Mouse (Mus musculus) cerebellum, adult 9-11 months (tissue): ENCODE measurements around the gene Ntrk3.

Source experiments
- DNase-seq: peaks from one replicate; pipeline ENCODE4 v3.0.0; 2022

The Ntrk3 gene

DNA sequence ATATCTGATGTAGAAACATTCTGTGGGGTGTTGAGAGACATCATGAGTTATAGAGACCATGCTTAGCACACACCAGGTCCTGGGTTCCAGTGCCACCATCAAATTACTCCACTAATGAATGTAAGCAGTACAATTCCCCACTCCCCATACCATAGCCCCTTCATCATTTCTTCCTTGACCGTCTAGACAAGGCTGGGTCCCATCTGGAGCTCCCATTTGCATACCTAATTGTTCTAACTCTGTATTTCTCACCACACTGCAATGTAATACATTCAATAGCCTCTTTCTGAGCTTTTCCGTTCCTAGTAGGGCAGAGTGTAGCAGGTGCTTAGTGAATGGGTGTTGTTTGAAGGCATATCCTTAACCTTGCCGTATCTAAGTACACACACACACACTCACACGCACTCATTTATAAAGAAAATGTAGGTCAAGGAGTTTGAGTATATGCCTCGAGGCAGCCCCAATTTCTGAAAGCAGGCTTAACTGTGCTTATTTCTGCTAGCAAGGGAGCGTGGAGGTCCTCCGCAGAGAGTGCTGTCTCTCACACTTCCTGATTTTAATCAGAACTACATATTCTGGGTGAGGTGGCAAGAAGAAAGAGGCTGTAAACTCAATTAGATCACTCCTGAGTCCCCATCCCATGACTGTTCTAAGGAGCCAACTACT lies 17.9 kb downstream of the Ntrk3 start:
- no peak for DNase-seq

DNA sequence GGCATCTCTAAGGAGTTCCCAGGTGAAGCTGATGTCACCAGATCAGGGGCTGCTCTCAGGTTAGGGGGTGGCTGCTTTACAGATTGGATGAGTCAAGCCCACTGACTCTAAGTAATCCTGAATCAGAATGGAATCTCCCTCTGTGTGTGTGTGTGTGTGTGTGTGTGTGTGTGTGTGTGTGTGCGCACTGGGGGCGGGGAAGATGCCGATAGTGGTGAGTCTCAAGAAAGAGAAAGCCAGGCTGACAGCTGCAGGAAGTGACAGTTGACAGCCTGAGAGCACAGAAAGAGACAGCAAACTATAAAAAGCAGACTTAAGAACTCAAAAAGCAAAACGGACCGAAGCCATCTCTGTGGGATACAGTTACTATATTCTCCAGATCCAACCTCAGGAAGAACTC lies 18.7 kb downstream of the Ntrk3 start:
- DNase-seq = no peak

DNA sequence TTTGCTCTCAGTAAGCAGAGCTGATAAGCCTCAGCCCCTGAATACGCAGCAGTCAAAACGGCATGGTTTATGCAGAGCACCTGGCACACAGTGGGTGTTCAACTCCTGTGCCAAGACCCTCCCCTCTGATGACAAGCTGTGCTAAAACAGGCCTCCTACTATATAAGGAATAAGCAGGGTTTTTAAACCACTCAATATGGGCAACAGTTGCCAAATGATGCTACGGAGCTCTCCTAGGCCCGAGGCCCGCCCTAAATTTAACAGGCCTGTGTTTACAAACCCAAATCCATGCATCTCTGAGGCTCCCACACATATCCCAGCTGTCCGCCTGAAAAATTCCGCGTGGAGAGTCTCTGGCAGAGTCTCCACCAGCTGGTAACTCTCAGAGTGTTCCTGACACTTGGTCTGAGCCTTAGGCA lies 19.6 kb downstream of the Ntrk3 start:
- peak; percentile 80 for DNase-seq

DNA sequence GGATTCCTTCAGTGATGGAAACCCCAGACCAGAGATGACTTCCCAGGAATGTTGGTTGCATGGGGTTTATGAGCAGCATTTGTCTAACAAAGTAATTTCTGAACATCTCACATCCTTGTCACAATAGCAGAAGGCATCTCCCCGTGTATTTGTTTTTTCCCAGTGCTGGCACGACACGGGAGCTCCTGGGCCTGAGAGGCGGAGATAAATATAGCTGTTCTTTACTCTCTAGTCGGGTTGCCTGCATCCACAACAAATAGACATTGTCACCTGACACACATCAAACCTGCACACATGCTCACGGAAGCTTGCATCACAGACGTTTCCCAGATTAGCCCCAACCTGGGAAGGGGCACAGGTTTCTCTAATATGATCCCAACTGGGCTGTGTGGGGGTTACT lies 30.1 kb downstream of the Ntrk3 start:
- DNase-seq = no peak

DNA sequence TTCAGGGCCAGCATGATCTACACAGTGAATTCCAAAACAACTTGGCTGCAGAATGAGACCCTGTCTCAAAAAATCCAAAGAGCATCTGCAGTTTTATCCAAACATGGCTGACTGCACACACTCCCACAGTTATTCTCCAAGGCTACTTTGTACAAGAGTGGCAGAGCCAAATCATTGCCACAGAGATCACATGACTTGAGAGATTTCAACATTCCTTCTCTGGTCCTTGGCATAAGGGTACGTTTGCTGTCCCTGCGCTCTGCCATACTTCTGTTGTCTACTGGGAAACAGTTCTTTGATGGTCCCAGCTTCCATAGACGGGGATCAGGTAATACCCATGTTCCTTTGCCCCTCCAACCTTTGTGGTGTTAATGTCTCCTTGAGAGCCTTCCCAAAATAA lies 30.7 kb downstream of the Ntrk3 start:
- DNase-seq = no peak

DNA sequence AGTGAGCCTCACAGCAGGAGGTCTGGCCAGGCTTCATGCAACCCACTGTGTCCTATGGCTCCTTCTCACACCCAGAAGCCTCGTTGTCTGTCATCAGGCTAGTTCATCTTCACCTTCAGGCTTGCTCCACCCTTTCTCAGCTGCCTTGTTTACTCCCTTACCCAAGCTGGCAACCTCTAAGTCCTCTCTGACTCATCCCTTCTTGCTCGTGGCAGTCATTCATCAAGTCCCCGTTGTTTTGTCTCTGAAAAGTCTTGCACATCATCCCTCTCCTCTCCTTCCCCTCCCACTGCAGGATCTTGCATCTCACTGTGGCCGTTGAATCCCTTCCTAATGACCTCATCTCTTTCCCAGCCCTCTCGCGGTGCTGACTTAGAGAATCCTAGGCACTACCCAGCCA lies 35.1 kb downstream of the Ntrk3 start:
- DNase-seq = no peak

DNA sequence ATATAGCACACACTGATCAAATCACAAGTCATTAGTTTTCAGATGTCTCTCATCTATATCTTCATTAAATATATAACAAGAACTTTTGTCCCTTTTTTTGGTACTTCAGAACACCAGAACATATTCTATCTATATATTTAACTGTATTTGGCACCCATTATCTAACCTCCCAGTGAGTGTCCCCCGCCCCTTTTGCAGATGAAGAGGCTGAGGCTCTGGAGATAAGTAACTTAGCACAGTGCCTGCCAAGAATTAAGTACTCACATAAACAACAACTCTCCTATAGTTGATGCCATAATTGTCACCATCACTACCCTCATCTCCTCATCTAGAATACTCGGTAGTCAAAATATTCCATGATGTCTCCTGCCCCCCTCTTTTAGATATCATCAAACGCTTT lies 42.6 kb downstream of the Ntrk3 start:
- DNase-seq = no peak

DNA sequence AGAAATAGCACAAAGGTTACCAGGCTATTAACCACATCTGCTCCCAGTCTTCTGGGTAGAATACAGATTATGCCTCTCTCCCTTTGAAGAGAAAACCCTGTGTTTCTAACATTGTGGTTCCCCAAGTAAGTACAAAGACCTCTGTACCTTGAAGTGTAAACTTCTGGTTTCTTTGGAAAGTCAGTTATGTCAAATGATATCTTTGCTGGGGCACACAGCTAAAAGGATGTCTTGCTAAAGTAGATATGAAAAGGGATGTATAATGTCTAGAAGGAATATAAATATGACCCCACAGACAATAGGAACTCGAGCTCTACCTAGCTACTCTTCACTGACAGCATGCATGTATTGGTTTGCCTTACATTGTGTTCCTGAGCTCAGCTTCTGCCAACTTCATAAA lies 44.7 kb downstream of the Ntrk3 start:
- no peak for DNase-seq

DNA sequence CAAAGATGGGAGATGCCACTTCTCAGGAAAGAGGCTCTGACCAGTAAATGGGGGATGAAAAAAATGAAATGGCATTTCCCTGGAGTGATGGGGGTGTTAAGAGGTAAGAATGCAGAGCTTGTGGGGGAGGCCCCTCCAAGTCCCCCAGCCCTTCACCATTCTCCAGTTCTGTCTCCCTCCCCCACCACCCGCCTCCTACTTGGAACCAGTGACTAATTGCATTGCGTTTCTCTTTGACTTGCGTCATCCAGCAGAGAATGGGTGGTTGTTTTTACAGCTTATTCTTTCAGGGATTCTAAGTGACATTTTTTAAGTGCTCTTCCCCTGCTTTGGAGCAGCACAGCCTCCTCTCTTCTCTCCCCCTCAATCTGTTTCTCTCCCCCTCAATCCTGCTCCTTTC lies 46.9 kb downstream of the Ntrk3 start:
- no peak for DNase-seq

DNA sequence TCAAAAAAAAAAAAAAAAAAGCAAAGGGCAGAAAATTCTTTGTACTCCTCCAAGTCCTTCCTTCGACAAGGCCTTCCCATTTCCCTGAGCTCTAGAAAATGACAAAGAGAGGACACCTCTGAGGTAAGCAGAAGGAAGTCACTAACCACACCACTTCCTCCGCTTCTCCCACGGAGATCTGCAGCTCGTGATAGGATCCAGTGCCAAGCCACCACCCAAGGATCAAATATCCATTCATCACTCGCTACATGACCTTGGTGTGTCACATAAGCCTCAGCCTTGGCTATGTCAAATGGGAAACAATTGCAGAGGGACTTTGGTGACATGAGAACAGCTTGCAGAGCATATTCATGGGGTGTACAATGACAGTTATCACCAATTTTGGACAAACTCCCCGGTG lies 52.9 kb downstream of the Ntrk3 start:
- DNase-seq = no peak

DNA sequence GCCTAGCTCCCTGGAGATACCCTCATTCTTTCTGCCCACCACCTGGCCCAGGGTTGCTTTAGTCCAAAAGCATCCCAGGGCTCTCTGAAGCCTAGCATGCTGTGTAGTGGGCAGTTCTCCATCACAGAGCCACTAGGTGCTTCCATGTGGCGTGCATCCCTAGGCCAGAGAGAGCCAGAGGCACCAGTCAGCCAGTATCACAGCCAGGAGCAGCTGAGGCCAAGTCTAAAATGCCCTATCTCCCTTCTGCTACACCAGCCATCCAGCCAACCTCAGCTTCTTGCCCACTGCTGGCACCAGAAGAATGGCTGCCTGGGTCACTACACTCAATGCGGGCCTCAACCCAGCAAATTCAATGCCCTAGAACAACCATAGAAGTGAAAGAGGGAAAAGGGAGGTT lies 56.9 kb downstream of the Ntrk3 start:
- peak; percentile 8 for DNase-seq

DNA sequence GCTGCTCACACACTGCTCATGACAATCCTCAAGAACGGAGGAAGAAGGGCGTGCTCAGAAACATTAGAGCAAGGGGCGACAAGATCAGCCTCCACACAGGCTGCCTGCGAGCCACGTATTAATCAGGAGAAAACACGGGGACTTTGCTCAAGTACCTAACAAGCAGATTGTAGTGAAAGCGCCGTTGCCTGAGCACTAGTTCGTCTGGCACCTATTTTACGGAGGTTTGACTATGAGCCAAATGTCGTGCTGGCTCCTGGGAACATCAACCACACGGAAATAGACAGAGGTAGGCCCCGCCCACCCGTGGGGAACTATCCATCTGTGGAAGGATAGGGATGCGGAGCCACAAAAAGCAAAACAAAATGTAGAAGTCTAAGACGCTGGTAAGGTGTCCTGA lies 68.4 kb downstream of the Ntrk3 start:
- no peak for DNase-seq

DNA sequence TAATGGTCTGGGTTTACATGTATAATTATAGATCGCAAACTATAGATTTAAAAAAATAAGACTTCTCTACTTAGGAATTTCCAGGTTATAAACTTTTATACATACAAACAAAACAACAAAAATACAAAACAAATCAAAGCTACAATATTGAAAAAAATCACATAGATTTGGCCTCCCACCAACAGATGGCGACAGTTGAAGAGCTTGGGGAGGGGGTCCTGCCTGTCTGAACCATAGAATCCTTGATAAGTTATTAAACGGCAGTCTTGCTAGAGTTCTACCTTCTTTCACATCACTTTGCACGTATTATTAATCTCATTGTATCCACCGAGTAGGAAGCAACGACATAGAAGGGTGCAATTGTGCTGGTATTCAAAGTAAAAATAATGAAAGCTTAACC lies 68.9 kb downstream of the Ntrk3 start:
- DNase-seq = no peak

DNA sequence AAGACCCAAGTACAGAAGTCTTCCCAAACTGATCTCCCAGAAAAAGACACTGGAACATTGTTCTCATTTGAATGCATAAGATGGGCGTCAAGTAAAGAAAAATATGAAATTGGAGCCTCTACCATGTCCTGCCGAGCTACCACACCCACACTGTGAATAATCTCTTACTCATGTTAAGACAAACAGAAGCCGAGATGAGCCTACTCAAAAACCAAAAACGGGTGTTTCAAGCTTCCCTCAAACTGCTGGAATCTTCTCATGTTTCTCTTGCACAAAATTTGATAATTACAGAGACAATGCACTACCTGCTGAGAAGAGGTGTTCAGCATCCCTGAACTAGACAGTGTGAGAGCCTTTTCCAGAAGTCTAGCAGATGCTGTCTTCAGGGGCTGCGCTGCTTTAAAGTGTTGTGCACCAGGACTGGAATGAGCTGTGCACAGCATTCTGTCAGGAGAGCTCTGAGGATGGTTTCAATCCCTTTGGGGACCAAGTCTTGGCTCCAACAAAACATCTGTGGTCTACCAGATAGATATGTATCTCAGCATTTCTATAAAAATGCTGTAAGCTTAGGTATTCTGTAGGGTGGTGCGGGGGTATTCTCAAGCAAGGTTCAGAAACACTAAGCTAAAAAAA lies 69.7 kb downstream of the Ntrk3 start:
- DNase-seq = no peak

DNA sequence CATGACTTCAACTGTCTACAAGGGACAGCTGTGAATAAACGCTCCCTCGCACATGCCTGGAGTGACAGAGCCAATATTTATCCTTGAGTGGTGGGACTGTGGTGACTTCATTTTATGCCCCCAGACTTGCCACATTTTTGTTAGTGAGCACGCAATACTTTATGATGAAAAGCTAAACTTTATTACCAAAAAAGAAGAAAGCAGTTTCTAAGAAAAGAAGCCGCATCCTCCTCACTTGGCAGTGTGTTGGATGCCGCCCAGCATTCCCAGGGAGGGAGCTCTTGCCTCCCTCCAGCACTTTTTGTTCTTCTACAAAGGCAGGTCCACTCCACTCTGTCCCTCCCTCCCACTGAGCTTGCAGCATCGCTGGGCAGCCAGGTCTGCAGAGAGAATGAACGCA lies 77.0 kb downstream of the Ntrk3 start:
- DNase-seq = no peak

DNA sequence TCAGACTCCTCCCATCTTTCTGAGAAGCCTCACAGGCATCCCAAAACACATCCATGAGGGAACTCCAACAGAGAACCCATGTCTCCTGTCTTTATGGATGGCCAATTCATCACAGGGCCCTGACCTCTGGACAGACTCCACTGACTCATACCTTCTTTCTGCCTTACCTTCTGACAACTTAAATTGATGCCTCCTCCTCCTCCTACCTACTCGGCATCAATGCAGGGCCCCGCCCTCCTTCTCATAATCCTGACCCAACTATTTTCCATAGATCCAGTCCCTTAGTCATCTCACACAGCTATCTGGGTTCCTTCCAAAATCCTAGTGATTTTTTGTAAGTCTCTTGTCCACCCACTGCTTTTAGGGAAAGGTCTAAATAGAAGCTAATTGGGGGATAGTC lies 78.0 kb downstream of the Ntrk3 start:
- DNase-seq = no peak

DNA sequence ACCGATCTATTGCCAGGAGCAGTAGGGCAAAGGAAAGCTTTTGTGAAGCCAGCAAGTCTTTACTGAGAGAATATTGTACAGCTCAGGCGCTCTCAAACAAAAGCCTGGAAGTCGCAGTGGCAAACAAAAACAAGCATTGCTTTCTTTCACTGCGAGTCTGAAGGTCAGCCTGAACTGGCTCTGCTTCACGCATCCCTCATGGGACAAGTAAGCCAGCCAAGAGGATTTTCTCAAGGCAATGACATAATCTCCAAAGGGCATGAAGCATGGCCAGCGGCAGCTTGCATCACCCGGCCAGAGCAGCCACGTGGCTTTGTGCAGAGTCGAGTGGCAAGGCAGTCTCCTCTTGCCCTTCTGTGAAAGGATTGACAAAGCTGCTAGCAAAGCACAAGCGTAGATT lies 79.8 kb downstream of the Ntrk3 start:
- DNase-seq = peak; percentile 14

DNA sequence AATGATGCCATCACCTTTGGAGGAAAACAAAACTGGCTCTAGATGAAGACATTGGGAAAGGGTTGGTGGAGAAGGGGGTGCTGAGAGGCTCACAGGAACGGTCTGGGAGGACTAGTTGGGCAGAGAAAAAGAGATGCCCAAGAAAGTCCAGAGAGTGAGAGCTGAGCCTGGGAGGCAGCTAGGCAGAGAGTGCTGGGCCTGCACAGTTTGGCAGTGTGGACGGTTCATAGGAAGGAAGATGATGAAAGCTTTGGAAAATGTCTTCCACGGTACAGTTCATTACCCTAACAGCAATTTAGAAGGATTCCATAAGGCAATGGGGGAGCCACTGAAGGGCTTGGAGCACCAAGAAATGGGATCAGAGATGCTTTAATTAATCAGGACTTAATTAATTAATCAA lies 81.6 kb downstream of the Ntrk3 start:
- no peak for DNase-seq

DNA sequence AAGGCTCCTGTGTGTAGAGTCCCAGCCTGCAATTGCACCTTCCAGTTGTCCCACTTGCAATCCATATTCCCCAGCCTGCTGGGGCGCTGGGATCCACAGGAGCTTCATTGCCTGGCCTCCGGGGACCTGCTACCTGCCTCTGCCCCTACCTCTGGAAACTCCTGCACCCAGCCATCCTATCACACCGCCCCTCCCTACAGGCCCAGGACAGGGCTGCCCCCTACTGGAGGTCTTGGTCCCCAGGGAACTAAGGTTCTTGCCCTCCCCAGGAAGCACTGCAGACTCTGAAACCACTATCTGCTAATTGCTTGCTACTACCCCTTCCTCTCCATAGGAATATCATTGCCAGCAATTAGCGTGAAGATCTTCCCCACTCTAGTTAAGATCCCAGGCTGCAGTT lies 84.1 kb downstream of the Ntrk3 start:
- no peak for DNase-seq

DNA sequence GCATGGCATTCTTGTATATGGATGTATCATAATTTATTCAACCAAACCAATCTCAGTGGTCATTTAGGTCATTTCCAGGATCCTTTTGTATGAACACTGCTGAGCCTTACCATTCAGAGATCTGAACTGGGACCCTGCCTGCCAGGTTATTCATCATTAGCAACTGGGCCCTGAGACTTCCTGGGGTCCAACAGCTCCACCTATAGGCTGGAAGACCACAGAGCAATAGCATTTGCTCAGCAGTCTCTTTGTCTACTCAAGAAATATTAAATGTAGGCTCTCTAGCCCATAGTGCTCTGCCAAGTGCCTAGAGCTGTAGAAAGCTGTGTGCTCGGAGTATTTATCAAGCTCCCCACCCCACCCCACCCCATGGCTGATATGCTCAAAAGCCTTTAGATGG lies 85.5 kb downstream of the Ntrk3 start:
- no peak for DNase-seq

DNA sequence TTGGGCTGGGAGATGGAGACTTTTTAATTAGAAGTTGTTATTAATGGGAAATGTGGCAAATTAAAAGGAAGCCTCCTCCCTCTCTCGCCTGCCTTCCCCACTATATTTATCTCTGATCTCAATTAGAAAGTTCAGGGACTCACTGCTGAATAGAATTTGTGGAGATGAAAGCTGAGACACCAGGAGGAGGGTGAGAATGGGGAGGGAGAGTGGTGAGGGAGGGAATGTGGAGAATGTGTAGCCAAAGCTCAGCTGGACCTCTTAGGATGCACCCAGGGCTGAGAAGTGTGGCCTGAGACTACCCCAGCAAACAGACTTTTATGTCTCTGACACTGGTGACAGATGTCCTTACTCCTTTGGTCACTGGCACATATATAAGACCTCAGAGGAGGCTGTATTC lies 86.3 kb downstream of the Ntrk3 start:
- no peak for DNase-seq

DNA sequence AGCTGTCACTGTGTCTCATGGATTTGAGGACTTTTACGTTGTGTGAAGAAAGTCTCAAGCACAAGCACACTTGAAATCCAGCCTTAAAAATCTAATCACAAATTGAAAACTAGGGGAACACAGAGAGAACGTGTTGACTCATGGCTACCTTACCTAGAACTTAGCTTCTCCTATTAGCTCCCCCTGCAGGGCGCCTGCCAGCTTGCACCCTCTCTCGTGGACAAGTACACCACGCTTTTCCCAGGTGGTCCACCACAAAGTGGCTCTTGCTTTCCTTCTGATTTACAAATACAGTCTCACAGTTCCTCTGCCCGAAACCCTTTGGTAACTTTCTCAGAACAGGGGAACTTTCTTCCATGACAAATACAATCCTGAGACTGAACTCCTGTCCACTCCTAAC lies 94.1 kb downstream of the Ntrk3 start:
- DNase-seq = no peak

DNA sequence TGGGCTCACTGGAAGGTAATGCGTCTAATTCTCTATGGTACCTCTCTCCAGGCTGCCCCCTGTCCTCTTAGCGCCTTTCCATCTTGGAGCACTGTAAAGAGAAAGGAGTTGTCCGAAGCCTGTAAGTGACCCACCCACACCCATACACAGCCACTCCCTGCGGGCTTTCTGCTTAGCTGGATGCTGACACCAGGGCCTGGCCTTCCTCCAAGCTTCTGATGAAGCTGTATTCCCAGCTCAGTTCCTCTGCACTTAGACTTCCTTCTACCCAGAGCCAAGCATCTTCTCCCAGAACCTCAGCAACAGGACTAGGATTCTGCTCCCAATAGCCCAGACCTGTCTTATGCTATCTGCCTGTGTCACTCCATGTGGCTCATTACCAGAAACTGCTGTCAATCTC lies 114.1 kb downstream of the Ntrk3 start:
- DNase-seq = no peak

DNA sequence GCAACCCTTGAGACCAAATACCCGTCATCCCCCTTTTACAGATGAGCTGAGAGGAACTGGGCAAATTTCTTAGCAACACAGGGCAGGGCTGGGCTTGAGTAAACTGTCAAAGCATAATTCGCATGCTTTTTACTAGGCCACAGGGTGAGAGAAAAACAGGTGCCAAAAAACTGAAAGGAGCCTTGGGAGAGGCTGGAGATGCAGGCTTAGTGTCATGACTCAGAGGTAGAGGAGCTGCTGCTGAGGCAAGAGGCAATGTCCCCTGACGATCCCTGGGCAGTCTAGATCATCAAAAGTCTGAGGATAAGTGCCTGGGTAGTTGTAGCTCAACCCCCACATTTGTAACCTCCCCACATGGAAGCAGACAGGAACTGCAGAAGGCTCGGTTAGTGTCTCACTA lies 116.7 kb downstream of the Ntrk3 start:
- no peak for DNase-seq

DNA sequence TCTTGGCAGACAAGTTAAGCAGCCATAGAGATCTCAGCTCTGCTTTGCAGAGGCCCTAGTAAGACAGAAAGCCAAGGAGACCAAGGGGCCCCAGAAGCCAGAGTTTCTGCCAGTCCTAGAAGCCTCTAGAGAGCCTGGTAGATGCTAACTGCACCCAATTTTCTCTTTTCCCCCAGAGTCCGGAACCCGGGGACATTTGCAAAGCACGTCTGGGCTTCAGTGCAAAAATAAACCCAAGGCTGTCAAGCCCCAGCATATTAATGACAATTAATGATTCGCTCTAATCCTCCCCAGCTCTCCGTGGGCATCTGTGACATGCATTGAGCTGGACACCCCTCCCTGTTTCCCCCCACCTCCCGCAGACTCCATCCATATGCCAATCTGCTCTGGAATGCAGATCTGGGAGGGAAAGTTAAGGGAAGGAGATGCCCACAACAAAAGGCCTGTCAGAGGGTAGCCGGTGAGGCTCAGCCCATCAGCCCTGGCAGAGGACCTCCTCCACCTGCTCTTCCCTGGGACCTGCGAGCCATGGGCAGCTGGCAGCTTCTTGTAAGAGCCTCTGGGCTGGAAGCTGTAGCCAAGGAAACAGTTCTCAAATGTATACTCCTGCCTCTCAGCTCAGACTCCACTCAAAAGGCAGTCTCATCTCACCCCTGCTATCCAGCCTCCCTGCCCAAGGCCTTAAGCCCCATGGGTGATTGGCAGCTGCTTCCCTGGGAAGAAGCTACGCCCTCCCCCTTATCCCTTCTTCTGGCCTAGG lies 117.8 kb downstream of the Ntrk3 start:
- no peak for DNase-seq
